Mouse (Mus musculus): ENCODE data around the gene Psg29. TPM values are rescaled to one million over a fixed set of nuclear protein-coding genes. Genes with fewer than 3 reads are reported as not detected.

The Psg29 gene
- not detected in 2 replicates for polyA plus RNA-seq (2016; fragmentation: Nextera tagmentation; extraction: Ambion mirVana)

GRCm38 (mm10) chr7:17203177-17203576 lies at the start of gene Psg29:
Psg29 (plus strand) TSS chr7:17203477.
- Histone ChIP-seq H3K9me3 (replicated peaks) (peaks cover 12% of the 10 kb centered on the region; the same call in 1 of the 2 replicates), H3K4me2 (no peak within 1 kb of the TSS), H3K4me3 (no peak within 1 kb of the TSS), H3K4me1 (no peaks in the 10 kb centered on the region), H3K36me3 (no peaks in the 10 kb centered on the region), H3K27me3 (replicated peaks) (no peaks in the 10 kb centered on the region), H3K27ac (no peak within 1 kb of the TSS), H3K9ac (no peak within 1 kb of the TSS)
- ATAC-seq, result no peak

DNA sequence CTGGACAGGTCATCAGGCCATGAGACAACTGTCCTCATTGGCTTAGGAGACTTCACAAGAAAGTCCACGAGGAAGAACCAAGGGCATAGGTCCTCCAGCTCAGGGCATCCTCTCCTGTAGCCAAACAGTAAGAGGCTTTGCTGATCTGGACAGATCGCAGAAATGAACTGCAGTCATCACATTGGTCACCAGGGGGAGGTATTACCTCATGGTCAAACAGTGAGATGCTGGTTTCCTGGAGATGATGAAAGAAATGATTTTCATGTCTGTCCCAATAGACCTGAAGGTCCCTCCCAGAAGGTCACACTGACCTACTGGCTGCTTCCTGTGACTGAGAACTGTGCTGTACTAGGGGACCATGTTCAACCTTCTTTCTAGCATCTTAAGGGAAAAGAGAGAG lies 47.6 kb upstream of the Psg29 start:
- no peaks in the 10 kb centered on the region for H3K9me3 ChIP-seq (replicated peaks)
- H3K27me3 ChIP-seq (replicated peaks), result no peaks in the 10 kb centered on the region
- ATAC-seq, result no peak
- H3K4me3 ChIP-seq, result no peak overlapping the region
- H3K4me2 ChIP-seq, result no peak overlapping the region
- H3K4me1 ChIP-seq, result no peaks in the 10 kb centered on the region
- no peaks in the 10 kb centered on the region for H3K36me3 ChIP-seq
- H3K27ac ChIP-seq, result no peak overlapping the region
- no peak overlapping the region for H3K9ac ChIP-seq
- WGBS (ENCODE audit: insufficient replicate concordance), result 21% methylated on average over 2 of the region's 2 CpGs

DNA sequence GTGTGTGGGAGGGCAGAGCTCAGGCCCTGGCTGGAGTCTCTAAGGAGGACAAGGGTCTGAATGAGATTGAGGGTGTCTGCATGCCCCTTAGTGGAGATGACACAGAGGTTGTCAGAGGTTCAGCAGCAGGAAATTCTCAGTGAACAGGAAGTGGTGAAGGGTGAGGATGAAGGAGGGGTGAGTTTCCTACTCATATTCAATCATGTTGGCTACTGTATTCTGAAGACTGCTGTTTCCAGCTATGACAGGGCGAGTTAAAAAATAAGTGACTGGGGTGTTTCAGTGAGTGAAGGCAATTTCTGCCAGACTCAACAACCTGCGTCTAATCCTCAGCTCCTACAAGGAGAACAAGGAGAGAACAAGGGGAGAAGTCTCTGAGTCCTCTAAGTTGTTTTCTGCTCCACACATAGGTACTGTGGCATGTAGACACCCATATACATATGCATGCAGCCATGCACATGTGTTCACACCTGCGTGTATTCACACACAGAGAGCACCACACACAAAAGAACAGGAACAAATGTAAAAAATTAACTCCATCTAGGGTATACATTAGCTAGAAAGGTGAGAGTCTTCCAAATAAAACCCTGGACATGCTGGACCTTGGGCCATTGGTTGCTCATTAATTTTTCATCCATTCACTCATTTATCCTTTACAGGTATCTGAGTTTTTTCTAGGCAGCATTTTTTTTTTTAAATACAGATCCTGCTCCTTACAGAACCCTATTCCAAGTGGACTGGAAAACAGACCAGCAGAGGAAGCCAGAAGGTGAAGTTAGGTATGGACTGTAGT lies 46.2 kb upstream of the Psg29 start:
- WGBS (ENCODE audit: insufficient replicate concordance), result 50% methylated on average over 3 of the region's 3 CpGs
- no peaks in the 10 kb centered on the region; the same call in 1 of the 2 replicates for H3K9me3 ChIP-seq (replicated peaks)
- H3K4me1 ChIP-seq, result no peaks in the 10 kb centered on the region
- no peak overlapping the region for H3K27ac ChIP-seq
- H3K9ac ChIP-seq, result no peak overlapping the region
- ATAC-seq, result no peak
- H3K4me3 ChIP-seq, result no peak overlapping the region
- no peaks in the 10 kb centered on the region for H3K36me3 ChIP-seq
- H3K27me3 ChIP-seq (replicated peaks), result no peaks in the 10 kb centered on the region
- no peak overlapping the region for H3K4me2 ChIP-seq

- H3K4me2 ChIP-seq, result no peak overlapping the region
- no peaks in the 10 kb centered on the region; the same call in 1 of the 2 replicates for H3K9me3 ChIP-seq (replicated peaks)
- H3K9ac ChIP-seq, result no peak overlapping the region
- H3K4me3 ChIP-seq, result no peak overlapping the region
- H3K27me3 ChIP-seq (replicated peaks), result no peaks in the 10 kb centered on the region
- no peaks in the 10 kb centered on the region for H3K36me3 ChIP-seq
- H3K4me1 ChIP-seq, result no peaks in the 10 kb centered on the region
- 73% methylated on average over 7 of the region's 7 CpGs for WGBS (ENCODE audit: insufficient replicate concordance)
- no peak for ATAC-seq
- H3K27ac ChIP-seq, result no peak overlapping the region
Measured at GRCm38 (mm10) chr7:17159011-17159410, 44.3 kb upstream of the Psg29 start.

GRCm38 (mm10) chr7:17171827-17172226 lies 31.4 kb upstream of the Psg29 start:
- no peak overlapping the region for H3K4me2 ChIP-seq
- H3K36me3 ChIP-seq, result no peaks in the 10 kb centered on the region
- no peak for ATAC-seq
- 52% methylated on average over 4 of the region's 4 CpGs for WGBS (ENCODE audit: insufficient replicate concordance)
- H3K27ac ChIP-seq, result no peak overlapping the region
- no peaks in the 10 kb centered on the region for H3K4me1 ChIP-seq
- no peaks in the 10 kb centered on the region for H3K9me3 ChIP-seq (replicated peaks)
- H3K9ac ChIP-seq, result no peak overlapping the region
- no peak overlapping the region for H3K4me3 ChIP-seq
- H3K27me3 ChIP-seq (replicated peaks), result no peaks in the 10 kb centered on the region

- H3K9ac ChIP-seq, result no peak overlapping the region
- H3K9me3 ChIP-seq (replicated peaks), result 0 out of 2 replicates have a peak, but pooled peaks cover 14% of the 10 kb centered on the region
- H3K4me1 ChIP-seq, result no peaks in the 10 kb centered on the region
- no peak overlapping the region for H3K4me3 ChIP-seq
- 45% methylated on average over 3 of the region's 3 CpGs for WGBS (ENCODE audit: insufficient replicate concordance)
- no peak for ATAC-seq
- H3K27me3 ChIP-seq (replicated peaks), result no peaks in the 10 kb centered on the region
- no peak overlapping the region for H3K4me2 ChIP-seq
- no peaks in the 10 kb centered on the region for H3K36me3 ChIP-seq
- H3K27ac ChIP-seq, result no peak overlapping the region
Measured at GRCm38 (mm10) chr7:17205530-17206184, 2.4 kb downstream of the Psg29 start.

Other genes with a start within 250 kb of the Psg29 start
- 0.05 and 0.08 TPM in 2 replicates for gene Pnmal1, start 243.8 kb upstream of the Psg29 start, polyA plus RNA-seq (2016; fragmentation: Nextera tagmentation; extraction: Ambion mirVana)
- 0.07 TPM in 2 replicates for gene Gm42372, start 220.4 kb upstream of the Psg29 start, polyA plus RNA-seq (2016; fragmentation: Nextera tagmentation; extraction: Ambion mirVana)
- gene Ccdc8, start 210.8 kb upstream of the Psg29 start, polyA plus RNA-seq (2016; fragmentation: Nextera tagmentation; extraction: Ambion mirVana), result 3.8 and 3.9 TPM in 2 replicates
- 70.3 and 75.2 TPM in 2 replicates for gene Ppp5c, start 175.6 kb upstream of the Psg29 start, polyA plus RNA-seq (2016; fragmentation: Nextera tagmentation; extraction: Ambion mirVana)
- 21.1 and 22.6 TPM in 2 replicates for gene Hif3a, start 141.1 kb upstream of the Psg29 start, polyA plus RNA-seq (2016; fragmentation: Nextera tagmentation; extraction: Ambion mirVana)
- gene Psg16, start 129.4 kb upstream of the Psg29 start, polyA plus RNA-seq (2016; fragmentation: Nextera tagmentation; extraction: Ambion mirVana), result 0.06 and 0.13 TPM in 2 replicates
- gene Ceacam3, start 53.2 kb upstream of the Psg29 start, polyA plus RNA-seq (2016; fragmentation: Nextera tagmentation; extraction: Ambion mirVana), result not detected in 2 replicates